Mouse (Mus musculus) thymus, postnatal 36 days (tissue): ENCODE data around the gene Hoxb3.

ENCODE experiments used
- DNase-seq, 2 experiments: peaks; one replicate each; pipeline ENCODE4 v3.0.0; 2022; ENCODE audit warnings: mixed read lengths in 2 of 2

The Hoxb3 gene

DNA sequence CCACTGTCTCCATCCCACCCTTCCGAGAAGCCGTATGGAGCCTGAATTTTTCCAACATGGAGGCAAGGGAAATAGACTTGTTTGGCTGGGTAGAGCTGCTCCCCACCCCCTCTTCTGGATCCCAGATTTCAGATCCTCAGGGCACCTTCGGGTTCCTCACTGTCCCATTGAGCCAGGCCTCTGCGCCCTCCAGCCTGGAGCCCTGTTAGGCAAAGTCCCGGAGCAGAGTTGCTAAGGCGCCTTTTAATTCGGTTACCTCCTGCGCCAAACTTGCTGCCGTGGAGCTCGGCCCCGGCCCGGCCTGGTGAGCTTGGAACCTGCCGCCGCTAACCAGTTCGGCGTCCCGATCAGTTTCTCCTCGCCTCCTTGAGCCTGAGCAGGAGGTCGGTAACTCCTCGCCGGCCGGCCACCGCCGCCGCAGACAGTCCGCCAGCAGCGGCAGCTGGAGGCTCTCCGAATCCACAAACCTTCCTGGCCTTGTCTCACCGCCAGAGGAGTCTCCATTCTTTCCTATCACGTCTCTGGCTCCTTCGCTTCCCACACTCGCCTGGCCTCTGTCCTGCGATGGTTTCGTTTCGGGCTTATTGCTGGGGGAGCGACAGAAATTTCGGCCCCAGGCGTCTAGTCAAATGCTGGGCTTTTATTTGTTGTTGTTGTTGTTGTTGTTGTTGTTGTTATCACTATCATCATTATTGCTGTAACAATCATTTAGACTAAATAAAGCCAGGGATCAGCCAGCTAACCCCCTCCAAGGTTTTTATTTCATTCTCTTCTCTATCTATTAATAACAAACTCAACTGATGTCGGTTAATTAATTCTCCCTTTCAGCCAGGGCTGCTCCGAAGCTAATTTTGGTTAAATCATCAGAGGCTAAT lies 18.8 kb downstream of the Hoxb3 start:
- DNase-seq, result no peak

GRCm38 (mm10) chr11:96342576-96342930 lies 19.4 kb downstream of the Hoxb3 start:
- no peak for DNase-seq

- no peak for DNase-seq
Observed at GRCm38 (mm10) chr11:96343206-96343745, 20.1 kb downstream of the Hoxb3 start.

- no peak for DNase-seq
Observed at GRCm38 (mm10) chr11:96344061-96344877, 21.1 kb downstream of the Hoxb3 start.

DNA sequence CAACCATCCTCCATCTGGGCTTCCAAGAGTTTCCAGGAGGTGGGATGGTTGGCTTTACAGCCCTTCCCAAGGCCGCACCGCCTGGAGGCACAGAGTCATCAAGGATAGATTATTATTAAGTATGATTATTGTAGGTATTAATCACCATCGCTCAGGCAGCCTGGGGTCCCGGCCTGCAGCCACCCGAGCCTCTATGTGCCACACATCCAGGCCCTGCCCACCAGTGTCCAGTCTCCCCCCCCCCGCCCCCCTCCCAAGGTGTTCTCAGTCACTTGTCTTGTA lies 21.7 kb downstream of the Hoxb3 start:
- no peak for DNase-seq

DNA sequence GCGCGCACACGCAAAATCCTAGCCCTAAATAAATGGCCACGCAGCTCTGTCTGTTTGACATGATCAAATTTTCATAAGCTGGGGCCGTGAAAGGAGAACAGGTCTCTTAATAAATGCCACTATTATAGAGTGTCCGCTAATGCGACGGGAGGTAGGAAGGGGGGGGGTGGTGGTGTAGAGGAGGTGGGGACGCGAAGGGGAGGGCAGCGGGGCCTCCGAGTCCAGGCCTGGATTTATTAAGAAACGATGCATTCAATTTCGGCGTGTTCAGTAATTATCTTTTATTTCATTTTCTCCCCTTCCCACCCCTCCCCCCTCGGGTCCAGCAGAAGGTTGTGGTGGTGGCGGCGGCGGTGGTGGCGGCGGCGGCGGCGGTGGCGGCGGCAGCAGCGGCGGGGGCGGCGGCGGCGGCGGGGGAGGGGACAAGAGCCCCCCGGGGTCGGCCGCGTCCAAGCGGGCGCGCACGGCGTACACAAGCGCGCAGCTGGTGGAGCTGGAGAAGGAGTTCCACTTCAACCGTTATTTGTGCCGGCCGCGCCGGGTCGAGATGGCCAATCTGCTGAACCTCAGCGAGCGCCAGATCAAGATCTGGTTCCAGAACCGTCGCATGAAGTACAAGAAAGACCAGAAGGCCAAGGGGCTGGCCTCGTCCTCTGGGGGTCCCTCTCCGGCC lies 22.2 kb downstream of the Hoxb3 start:
- DNase-seq, result no peak

GRCm38 (mm10) chr11:96345893-96346806 lies 23.0 kb downstream of the Hoxb3 start:
- no peak for DNase-seq

GRCm38 (mm10) chr11:96346916-96347520 lies 23.9 kb downstream of the Hoxb3 start:
- no peak for DNase-seq

- no peak for DNase-seq
Observed at GRCm38 (mm10) chr11:96347717-96348116, 24.6 kb downstream of the Hoxb3 start.

GRCm38 (mm10) chr11:96348141-96348928 lies 25.2 kb downstream of the Hoxb3 start:
- no peak for DNase-seq

GRCm38 (mm10) chr11:96348988-96349387 lies 25.9 kb downstream of the Hoxb3 start:
- DNase-seq, result no peak

DNA sequence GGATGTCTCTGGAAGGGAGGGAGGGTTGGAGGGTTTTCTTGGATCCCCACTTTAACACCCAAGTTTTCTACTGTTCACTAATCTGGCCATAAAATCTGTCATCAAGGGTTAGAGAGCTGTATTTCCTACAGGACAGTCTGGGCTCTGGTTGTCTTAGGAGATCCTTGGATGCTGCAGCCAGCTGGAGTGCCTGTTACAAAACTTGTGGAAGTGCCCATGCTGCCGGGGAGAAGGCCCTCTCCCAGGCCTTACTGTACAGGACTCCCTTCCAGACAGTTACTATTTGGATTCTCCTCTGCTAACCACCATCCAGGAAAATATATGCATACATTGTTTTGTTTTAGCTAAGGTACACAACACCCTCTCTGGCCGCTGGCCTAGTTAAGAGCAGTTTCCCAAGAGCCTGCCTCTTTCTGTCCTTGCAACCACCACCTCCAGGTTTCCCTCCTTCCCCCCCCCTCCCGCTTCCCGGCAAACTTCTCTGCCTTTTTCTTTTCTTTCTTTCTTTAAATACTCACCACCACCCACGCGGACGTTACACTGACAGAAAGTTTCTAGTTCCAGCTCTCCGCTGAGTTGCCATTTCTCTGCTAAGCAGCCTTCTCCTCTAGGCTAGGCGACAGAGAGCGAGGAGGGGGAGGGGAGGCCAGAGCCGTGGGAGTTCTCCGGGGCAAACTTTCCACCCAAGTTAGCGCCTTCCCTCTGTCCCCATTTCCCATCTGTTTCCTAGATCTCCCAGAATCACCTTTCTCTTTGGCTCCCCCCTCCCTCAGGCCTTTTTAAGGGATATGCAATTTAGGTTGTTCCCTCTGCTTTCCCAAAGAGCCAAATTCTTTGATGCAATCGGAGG lies 26.6 kb downstream of the Hoxb3 start:
- no peak for DNase-seq

DNA sequence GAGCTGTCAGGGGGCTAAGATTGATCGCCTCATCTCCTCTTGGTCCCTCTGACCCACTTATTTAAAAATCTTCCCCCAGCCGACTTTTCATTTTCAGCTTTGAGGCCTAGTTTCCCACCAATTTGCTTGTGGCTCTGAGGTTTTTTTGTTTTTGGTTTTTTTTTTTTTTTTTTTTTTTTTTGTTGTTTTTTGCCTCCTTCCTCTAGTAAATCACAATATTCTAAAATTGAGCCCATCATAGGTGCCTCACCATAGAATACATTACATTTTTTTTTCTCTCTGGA lies 27.2 kb downstream of the Hoxb3 start, which contains the start of gene Hoxb2:
Hoxb2 (plus strand) TSS at position 185 of the 284 bp plus-strand sequence.
- no peak for DNase-seq

- no peak for DNase-seq
Observed at GRCm38 (mm10) chr11:96350791-96351190, 27.7 kb downstream of the Hoxb3 start.

- no peak for DNase-seq
Observed at GRCm38 (mm10) chr11:96351312-96351711, 28.2 kb downstream of the Hoxb3 start.

DNA sequence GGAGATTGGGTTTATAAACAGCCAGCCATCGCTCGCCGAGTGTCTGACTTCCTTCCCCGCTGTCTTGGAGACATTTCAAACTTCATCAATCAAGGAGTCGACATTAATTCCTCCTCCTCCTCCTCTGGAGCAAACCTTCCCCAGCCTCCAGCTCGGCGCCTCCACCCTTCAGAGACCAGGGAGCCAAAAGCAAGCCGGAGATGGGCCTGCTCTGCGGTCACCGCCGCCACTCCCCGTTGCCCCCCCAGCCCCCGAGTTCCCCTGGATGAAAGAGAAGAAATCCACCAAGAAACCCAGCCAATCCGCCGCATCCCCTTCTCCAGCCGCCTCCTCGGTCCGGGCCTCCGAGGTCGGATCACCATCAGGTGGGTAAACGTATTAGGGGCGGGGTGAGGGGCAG lies 28.7 kb downstream of the Hoxb3 start:
- no peak for DNase-seq

DNA sequence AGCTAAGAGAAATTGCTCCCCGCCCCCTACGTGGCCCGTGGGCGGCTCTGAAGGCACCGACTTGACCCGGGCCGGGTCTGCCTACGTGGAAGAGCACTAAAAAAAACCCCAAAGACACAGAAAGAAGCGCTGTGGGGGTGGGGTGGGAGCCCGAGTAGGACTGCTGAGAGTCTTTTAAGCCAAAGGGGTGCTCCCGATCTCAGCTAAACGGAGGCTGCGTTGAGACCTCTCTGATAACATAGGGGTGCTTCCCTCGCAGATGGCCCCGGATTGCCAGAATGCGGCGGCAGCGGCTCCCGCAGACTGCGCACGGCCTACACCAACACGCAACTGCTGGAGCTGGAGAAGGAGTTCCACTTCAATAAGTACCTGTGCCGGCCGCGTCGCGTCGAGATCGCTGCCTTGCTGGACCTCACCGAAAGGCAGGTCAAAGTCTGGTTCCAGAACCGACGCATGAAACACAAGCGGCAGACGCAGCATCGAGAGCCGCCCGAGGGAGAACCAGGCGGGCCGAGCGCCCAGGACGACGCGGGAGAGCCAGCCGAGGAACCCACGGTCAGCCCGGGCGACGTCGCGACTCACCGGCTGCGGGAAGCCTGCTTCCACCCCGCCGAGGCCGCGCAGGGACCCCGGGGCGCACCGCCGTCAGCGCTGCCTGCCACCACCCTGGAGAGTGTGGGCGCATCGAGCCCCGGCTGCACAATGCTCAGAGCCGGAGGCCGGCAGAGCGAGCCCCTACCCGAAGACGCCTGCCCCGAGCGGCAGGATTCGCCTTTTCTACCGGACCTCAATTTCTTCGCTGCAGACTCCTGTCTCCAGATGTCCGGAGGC lies 29.8 kb downstream of the Hoxb3 start:
- peak in 1 of 2 experiments; percentile 6 for DNase-seq

GRCm38 (mm10) chr11:96353522-96353841 lies 30.4 kb downstream of the Hoxb3 start:
- DNase-seq, result no peak

DNA sequence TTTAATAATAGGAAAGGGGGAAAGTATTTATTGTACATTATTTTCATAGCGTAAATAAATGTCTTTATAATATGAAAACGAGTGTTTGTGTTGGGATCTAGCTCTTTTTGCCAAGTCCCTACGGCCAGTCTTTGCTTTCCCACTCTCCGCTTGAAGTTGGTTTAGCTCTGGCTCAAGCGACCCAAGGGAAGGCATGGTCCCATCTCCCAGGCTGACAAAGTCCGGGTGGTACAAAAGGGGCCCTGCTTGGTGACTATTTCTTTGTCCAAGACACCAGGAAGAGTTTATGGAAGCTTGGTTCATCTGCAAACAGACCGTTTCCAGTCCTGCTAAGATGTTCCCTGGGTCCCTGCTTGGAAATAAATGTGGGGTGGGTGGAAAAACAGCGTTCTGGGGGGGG lies 30.8 kb downstream of the Hoxb3 start:
- DNase-seq, result no peak
